Mouse (Mus musculus) heart, embryonic 11.5 days (tissue): ENCODE data around the gene Itga2. TPM values are rescaled to one million over a fixed set of nuclear protein-coding genes. Genes with fewer than 3 reads are reported as not detected.

Source experiments
- ATAC-seq: fragments of 200-750 bp; cut with Nextera tagmentation; replicated peaks from 2 replicates; pipeline ENCODE4 v1.8.0; 2017; ENCODE audit warnings: moderate library complexity; ENCODE audit not compliant: insufficient number of reproducible peaks, low FRiP score, low TSS enrichment
- H3K27ac ChIP-seq: fragments of 300-500 bp; sonication (generic); 2 replicates; pipeline ENCODE4 v1.5.1; 2014; ENCODE audit warnings: mild to moderate bottlenecking, low read depth, low read length
- H3K27me3 ChIP-seq: fragments of 300-500 bp; sonication (generic); 2 replicates; pipeline ENCODE4 v1.6.1; 2014; ENCODE audit warnings: mild to moderate bottlenecking, low read length, mixed read lengths; ENCODE audit not compliant: control insufficient read depth, insufficient read depth
- H3K36me3 ChIP-seq: fragments of 300-500 bp; sonication (generic); 2 replicates; pipeline ENCODE4 v1.6.1; 2014; ENCODE audit warnings: mild to moderate bottlenecking, low read length, moderate library complexity, mixed read lengths; ENCODE audit not compliant: control insufficient read depth, insufficient read depth
- H3K4me1 ChIP-seq: fragments of 300-500 bp; sonication (generic); 2 replicates; pipeline ENCODE4 v1.6.1; 2014; ENCODE audit warnings: low read length; ENCODE audit not compliant: control insufficient read depth, insufficient read depth
- H3K4me2 ChIP-seq: fragments of 300-500 bp; sonication (generic); 2 replicates; pipeline ENCODE4 v1.6.1; 2014; ENCODE audit warnings: mild to moderate bottlenecking, moderate library complexity
- H3K4me3 ChIP-seq: fragments of 300-500 bp; sonication (generic); 2 replicates; pipeline ENCODE4 v1.5.1; 2014; ENCODE audit warnings: low read depth, low read length
- H3K9ac ChIP-seq: fragments of 300-500 bp; sonication (generic); 2 replicates; pipeline ENCODE4 v1.6.1; 2014; ENCODE audit warnings: mild to moderate bottlenecking, low read depth, low read length, moderate library complexity
- H3K9me3 ChIP-seq: fragments of 300-500 bp; sonication (generic); replicated peaks from 2 replicates; pipeline ENCODE4 v1.6.1; 2016; ENCODE audit warnings: low read length; ENCODE audit not compliant: control insufficient read depth
- WGBS: fragments of 180-500 bp; shearing (Covaris S2); extraction: QIAGEN DNeasy Blood & Tissue Kit; methylation state at CpG from one replicate; pipeline ENCODE4 v1.1.7; 2014; ENCODE audit not compliant: insufficient replicate concordance; 5-methylcytosine and 5-hydroxymethylcytosine counted together
- polyA plus RNA-seq: library from polyadenylated mRNA; unstranded; fragments of >200 nt; fragmentation: Nextera tagmentation; extraction: Ambion mirVana; gene quantifications from 2 replicates; pipeline ENCODE4 v1.2.1, GENCODE M21; 2014

Itga2 gene
- polyA plus RNA-seq, 1 experiment from 2014 or later, result 2.9 TPM

GRCm38 (mm10) chr13:114831367-114831833 lies 100.5 kb downstream of the Itga2 start:
- 77% methylated on average over 4 of the region's 4 CpGs for WGBS
- H3K9ac ChIP-seq, result no peak overlapping the region

GRCm38 (mm10) chr13:114825377-114825855 lies 106.5 kb downstream of the Itga2 start:
- no peaks in the 10 kb centered on the region for H3K9me3 ChIP-seq
- no peaks in the 10 kb centered on the region for H3K27me3 ChIP-seq
- no peak overlapping the region for H3K4me3 ChIP-seq
- H3K9ac ChIP-seq, result no peak overlapping the region
- no peak overlapping the region for H3K4me2 ChIP-seq
- H3K4me1 ChIP-seq, result no peaks in the 10 kb centered on the region
- no peaks in the 10 kb centered on the region; the same call in 1 of the 2 replicates for H3K36me3 ChIP-seq
- ATAC-seq, result no peak
- 90% methylated on average over 6 of the region's 6 CpGs for WGBS
- H3K27ac ChIP-seq, result no peak overlapping the region

More at GRCm38 (mm10) chr13:114831367-114831833, 100.5 kb downstream of the Itga2 start:
- H3K4me1 ChIP-seq, result no peaks in the 10 kb centered on the region
- no peak overlapping the region for H3K27ac ChIP-seq
- ATAC-seq, result no peak
- H3K9me3 ChIP-seq, result no peaks in the 10 kb centered on the region
- H3K27me3 ChIP-seq, result no peaks in the 10 kb centered on the region
- no peak overlapping the region for H3K4me3 ChIP-seq
- no peak overlapping the region for H3K4me2 ChIP-seq
- no peaks in the 10 kb centered on the region; the same call in 1 of the 2 replicates for H3K36me3 ChIP-seq

- H3K27me3 ChIP-seq, result no peaks in the 10 kb centered on the region
- no peaks in the 10 kb centered on the region; the same call in 1 of the 2 replicates for H3K36me3 ChIP-seq
- H3K4me3 ChIP-seq, result no peak overlapping the region
- H3K9ac ChIP-seq, result no peak overlapping the region
- ATAC-seq, result no peak
- H3K4me1 ChIP-seq, result peaks cover 6% of the 10 kb centered on the region
- no peaks in the 10 kb centered on the region for H3K9me3 ChIP-seq
- no peak overlapping the region for H3K27ac ChIP-seq
- no peak overlapping the region for H3K4me2 ChIP-seq
- WGBS, result 95% methylated on average over 2 of the region's 2 CpGs
These were observed 109.0 kb downstream of the Itga2 start for GRCm38 (mm10) chr13:114822871-114823270.

- H3K9ac ChIP-seq, result peak overlapping the region; percentile 79
- no peaks in the 10 kb centered on the region for H3K36me3 ChIP-seq
- no peaks in the 10 kb centered on the region for H3K9me3 ChIP-seq
- 30% methylated on average over 9 of the region's 9 CpGs for WGBS
- H3K27ac ChIP-seq, result no peak overlapping the region
- H3K27me3 ChIP-seq, result no peaks in the 10 kb centered on the region
- peak overlapping the region; percentile 71 for H3K4me3 ChIP-seq
- peaks cover 6% of the 10 kb centered on the region for H3K4me1 ChIP-seq
- peak overlapping the region; percentile 87 for H3K4me2 ChIP-seq
- 0 out of 2 replicates have a peak, but pooled peaks have one; percentile 68 for ATAC-seq
These were observed 113.4 kb downstream of the Itga2 start for GRCm38 (mm10) chr13:114818513-114818912.

GRCm38 (mm10) chr13:114817751-114818360 lies 114.0 kb downstream of the Itga2 start, which contains the start of gene Mocs2:
Gene Mocs2 (plus strand): TSS chr13:114818236.
- Histone ChIP-seq H3K27me3 (no peaks in the 10 kb centered on the region), H3K4me1 (peaks cover 6% of the 10 kb centered on the region), H3K36me3 (no peaks in the 10 kb centered on the region), H3K4me3 (peak within 1 kb of the TSS; percentile 71), H3K27ac (no peak within 1 kb of the TSS), H3K9ac (peak within 1 kb of the TSS; percentile 79), H3K9me3 (no peaks in the 10 kb centered on the region), H3K4me2 (peak within 1 kb of the TSS; percentile 87)
- WGBS, result 1% methylated on average over 39 of the region's 39 CpGs
- peak; percentile 96 for ATAC-seq

- Histone ChIP-seq H3K9ac (no peak overlapping the region), H3K4me3 (no peak overlapping the region), H3K36me3 (no peaks in the 10 kb centered on the region), H3K4me2 (no peak overlapping the region), H3K27me3 (no peaks in the 10 kb centered on the region), H3K9me3 (no peaks in the 10 kb centered on the region), H3K4me1 (no peaks in the 10 kb centered on the region), H3K27ac (no peak overlapping the region)
- 63% methylated on average over 5 of the region's 5 CpGs for WGBS
- ATAC-seq, result no peak
These were observed 122.2 kb downstream of the Itga2 start for GRCm38 (mm10) chr13:114809624-114810210.

- ATAC-seq, result no peak
- Histone ChIP-seq H3K27ac (no peak overlapping the region), H3K9ac (no peak overlapping the region), H3K4me3 (no peak overlapping the region), H3K4me2 (no peak overlapping the region), H3K27me3 (no peaks in the 10 kb centered on the region), H3K9me3 (no peaks in the 10 kb centered on the region), H3K4me1 (no peaks in the 10 kb centered on the region), H3K36me3 (no peaks in the 10 kb centered on the region)
- WGBS, result 84% methylated on average over 2 of the region's 2 CpGs
These were observed 128.9 kb downstream of the Itga2 start for GRCm38 (mm10) chr13:114802971-114803370.

GRCm38 (mm10) chr13:114801857-114802256 lies 130.0 kb downstream of the Itga2 start:
- Histone ChIP-seq H3K4me2 (no peak overlapping the region), H3K27me3 (no peaks in the 10 kb centered on the region), H3K9me3 (no peaks in the 10 kb centered on the region), H3K36me3 (no peaks in the 10 kb centered on the region), H3K4me3 (no peak overlapping the region), H3K9ac (no peak overlapping the region), H3K4me1 (no peaks in the 10 kb centered on the region), H3K27ac (no peak overlapping the region)
- 77% methylated on average over 3 of the region's 3 CpGs for WGBS
- ATAC-seq, result no peak
